Mouse (Mus musculus) ES-E14 (cell line): Measurements from ENCODE around the gene 9530003J23Rik.
"Not testable (repeated sequence)": the region's sequence is repeated elsewhere in the genome, so short reads cannot be mapped to it uniquely, and the experiment has no call there.

Experiments used
- CHD2 ChIP-seq: IDR thresholded peaks from 2 replicates; pipeline ENCODE4 v1.6.1; 2014; ENCODE audit warnings: mild to moderate bottlenecking, low read depth, low read length, inconsistent platforms
- HCFC1 ChIP-seq: IDR thresholded peaks from 2 replicates; pipeline ENCODE4 v1.6.1; 2012; ENCODE audit warnings: low read length, inconsistent platforms, borderline replicate concordance; ENCODE audit not compliant: insufficient read depth
- MAFK ChIP-seq: IDR thresholded peaks from 2 replicates; pipeline ENCODE4 v1.6.1; 2014; ENCODE audit warnings: mild to moderate bottlenecking, low read depth, low read length, inconsistent platforms; ENCODE audit not compliant: insufficient read depth
- ZC3H11A ChIP-seq: IDR thresholded peaks from 2 replicates; pipeline ENCODE4 v1.6.1; 2012; ENCODE audit warnings: low read depth, mild to moderate bottlenecking, inconsistent platforms, low read length, borderline replicate concordance
- ZNF384 ChIP-seq: IDR thresholded peaks from 2 replicates; pipeline ENCODE4 v1.6.1; 2012; ENCODE audit warnings: low read depth, low read length, inconsistent platforms

- TF ChIP-seq HCFC1, CHD2, ZC3H11A, MAFK, ZNF384: not testable (repeated sequence)
Observed at GRCm38 (mm10) chr10:117277779-117278178, 39.3 kb upstream of the 9530003J23Rik start.
